Mouse (Mus musculus): Measurements from ENCODE around the gene Tlr13.
"Not testable (repeated sequence)": the region's sequence is repeated elsewhere in the genome, so short reads cannot be mapped to it uniquely, and the experiment has no call there.

Tlr13 gene

DNA sequence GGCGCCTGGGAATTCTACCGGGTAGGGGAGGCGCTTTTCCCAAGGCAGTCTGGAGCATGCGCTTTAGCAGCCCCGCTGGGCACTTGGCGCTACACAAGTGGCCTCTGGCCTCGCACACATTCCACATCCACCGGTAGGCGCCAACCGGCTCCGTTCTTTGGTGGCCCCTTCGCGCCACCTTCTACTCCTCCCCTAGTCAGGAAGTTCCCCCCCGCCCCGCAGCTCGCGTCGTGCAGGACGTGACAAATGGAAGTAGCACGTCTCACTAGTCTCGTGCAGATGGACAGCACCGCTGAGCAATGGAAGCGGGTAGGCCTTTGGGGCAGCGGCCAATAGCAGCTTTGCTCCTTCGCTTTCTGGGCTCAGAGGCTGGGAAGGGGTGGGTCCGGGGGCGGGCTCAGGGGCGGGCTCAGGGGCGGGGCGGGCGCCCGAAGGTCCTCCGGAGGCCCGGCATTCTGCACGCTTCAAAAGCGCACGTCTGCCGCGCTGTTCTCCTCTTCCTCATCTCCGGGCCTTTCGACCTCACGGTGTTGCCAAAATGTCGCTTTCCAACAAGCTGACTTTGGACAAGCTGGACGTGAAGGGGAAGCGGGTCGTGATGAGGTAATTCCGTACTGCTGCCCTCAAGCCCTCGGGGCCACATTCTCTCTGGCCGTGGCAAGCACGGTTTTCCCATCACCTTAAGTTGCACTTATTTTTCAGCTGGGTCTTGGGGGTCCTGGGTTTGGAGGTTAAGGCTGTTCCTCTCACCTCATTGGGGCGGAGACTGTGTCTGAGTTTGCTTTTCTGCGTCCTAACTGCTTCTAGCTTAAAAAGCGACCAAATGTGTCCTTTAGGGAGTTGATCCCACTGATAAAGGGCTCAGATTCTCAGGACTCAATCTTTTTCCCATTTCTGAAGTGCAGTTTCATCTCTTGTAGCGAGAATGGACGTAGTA is 44.0 kb downstream of the Tlr13 start, which contains the start of gene Pgk1:
Gene Pgk1, plus strand, starts transcription at position 388 of the 937 bp plus-strand sequence.
- DNase-seq = peak; percentile 89

DNA sequence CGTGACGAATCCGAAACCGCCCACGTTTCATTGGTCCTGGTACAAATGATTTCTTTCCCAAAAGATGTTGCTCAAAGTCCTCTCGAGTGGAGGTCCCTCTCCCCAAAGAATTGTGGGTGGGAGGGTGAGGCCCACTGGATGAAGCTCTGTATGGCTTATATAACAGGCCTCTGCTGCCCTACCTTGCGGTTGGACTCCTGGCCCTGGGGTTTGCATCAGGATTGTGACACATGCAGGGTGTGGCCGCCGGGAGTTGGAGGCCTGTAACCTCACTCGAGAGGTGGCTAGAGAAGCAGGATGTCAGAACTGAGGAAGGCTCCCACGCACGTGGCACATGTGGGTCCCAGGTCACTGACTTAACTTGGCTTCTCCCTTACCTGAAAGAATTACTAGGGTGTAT is 44.7 kb downstream of the Tlr13 start:
- DNase-seq = no peak

DNA sequence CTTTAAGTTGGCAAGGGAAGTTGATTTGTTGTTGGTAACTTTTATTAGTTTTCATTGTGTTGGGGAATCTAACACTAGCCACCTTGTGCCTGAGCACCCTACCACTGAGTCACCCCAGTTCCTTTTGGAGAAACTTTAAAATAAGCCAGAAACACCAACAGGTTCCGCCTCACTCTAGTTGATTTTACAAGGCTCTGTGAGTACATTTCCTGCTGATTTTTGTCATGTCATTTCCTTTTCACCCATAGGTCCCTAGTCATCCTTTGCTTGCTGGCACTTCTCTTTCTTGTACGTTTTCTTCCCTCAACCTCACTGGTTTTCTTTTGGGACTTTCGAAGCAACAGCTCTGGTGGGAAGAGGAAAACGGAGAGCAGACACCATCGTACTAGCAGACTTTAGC is 46.4 kb downstream of the Tlr13 start:
- DNase-seq = no peak

DNA sequence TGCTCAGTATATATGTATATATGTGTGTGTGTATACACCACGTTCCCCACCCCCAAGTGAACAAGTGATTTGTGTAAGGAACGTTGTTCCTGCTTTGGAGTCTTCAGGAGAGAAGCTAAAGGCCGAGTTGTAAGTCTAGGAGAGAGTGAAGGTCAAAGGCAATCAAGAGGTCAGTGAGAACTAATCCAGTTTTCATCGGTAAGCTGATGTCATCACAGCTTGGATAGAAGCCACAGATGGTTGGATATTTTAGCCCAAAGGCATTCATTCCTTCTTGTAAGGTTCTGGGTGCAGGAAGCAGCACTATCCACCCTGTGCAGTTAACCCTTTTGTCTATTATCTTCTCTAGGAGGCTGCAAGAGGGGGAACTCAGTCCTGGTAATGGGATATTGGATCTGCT is 47.1 kb downstream of the Tlr13 start:
- no peak for DNase-seq

DNA sequence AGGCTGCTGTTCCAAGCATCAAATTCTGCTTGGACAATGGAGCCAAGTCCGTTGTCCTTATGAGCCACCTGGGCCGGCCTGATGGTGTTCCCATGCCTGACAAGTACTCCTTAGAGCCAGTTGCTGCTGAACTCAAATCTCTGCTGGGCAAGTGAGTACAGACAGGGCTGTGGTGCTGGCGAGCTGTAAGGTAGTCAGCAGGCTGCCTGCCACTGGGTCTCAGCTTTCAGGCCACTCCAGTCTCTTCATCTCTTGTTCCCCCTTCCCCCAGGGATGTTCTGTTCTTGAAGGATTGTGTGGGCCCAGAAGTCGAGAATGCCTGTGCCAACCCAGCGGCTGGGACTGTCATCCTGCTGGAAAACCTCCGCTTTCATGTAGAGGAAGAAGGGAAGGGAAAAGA is 51.4 kb downstream of the Tlr13 start:
- DNase-seq = not testable (repeated sequence)

DNA sequence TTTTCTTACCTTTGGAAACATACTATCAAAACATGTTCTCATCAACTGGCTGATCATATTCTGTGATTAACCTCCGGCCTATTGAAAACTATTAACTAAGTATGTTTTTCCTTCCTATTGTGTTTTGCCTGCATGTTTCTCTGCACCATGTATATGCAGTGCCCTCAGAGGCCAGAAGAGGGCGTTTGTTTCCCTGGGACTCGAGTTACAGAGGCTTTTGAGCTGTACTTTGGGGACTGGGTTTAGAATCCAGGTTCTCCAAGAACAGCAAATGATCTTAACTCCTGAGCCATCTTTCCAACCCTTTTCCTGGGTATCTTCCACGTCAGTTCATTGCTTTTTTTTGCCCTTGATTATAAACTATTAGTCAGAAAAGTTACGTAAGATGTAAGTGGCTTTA is 54.3 kb downstream of the Tlr13 start:
- no peak for DNase-seq

GRCm38 (mm10) chrX:106198904-106199303 is 55.9 kb downstream of the Tlr13 start:
- DNase-seq = no peak

- DNase-seq = no peak
Measured at GRCm38 (mm10) chrX:106209100-106209499, 66.1 kb downstream of the Tlr13 start.
